Mouse (Mus musculus): ENCODE data around the gene Smco4.
"Not testable (repeated sequence)": the region's sequence is repeated elsewhere in the genome, so short reads cannot be mapped to it uniquely, and the experiment has no call there.

Gene Smco4

DNA sequence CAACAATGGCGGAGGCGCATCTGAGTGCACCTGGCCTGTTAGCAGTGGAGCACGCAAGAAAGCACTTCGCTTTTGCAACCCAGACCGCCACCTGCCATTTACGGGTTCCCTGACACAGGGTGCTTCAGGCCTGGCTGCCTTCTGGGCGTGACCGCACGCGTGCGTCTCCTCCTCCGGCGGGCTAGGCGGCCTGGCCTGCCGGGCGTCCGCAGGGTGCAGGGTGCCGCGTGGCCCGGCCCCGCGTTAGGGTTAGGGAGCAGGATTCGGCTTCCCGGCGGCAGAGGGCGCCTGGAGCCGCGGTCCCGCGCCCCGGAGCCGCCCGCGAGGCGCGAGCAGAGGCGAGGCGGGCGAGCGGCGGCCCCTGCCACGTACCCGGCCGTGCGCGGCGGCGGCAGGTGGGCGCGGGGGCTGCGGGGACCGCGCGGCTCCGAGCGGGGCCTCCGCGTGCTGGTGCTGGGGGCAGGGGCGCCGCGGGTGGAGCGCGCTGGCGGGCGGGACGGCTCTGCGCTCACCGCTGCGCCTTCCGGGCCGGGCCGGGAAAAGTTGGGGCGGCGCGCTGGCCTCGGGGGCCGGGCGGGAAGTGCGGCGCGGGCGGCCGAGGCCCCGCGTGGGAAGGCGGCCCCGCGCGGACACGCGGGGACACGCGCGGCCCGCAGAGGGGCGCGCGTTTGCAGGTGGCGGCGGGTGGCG, at the start of gene Smco4:
Smco4 (plus strand) TSS at position 198 of the 690 bp plus-strand sequence.
- peak; percentile 83 to 88 for DNase-seq

DNA sequence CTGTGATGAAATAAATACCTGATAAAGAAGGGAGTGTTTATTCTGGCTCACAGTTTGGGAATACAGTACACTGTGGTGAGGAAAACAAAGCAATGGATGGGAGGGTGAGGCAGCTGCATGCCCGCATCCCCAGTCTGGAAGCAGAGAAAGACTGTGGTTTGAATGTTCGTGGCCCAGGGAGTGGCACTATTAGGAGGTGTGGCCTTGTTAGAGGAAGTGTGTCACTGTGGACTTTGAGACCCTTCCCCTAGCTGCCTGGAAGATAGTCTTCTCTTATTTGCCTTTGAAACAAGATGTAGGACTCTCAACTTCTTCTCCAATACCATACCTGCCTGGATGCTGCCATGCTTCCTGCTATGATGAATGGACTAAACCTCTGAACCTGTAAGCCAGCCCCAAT, 45.8 kb upstream of the Smco4 start:
- no peak for DNase-seq

DNA sequence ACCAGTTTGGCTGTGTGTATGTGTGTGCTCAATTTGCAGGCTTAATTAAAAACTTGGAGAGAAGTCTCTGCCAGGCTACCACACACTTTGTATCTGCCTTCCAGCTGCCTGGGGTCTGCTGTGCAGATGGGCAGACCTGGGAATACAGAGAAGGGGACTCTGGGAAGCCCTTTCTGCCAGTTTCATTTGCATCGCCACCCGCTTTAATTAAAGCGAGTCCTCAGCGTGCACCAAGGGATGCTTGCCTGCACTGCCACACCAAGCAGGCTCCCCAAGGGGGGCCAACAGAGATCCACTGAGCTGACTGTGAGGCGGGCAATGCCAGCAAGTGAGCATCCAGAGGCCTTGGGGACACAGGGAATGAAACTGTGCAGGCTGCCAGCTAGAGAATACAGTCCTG, 42.3 kb upstream of the Smco4 start:
- DNase-seq = no peak

DNA sequence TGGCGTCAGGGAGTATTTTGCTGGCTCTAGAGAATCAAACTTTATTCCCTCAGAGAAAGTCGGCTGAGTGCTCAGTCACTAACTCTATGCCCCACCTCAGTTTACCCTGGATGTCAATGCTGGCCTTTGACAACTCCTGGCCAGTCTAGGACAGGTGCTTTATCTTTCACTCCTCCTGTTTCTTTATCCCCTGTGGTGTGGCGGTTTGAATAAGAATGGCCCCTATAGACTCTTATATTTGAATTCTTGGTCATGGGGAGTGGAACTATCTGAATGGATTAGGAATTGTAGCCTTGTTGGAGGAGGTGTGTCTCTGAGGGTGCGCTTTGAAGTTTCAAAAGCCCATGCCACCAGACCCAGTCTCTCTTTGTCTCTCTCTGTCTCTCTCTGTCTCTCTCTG, 21.0 kb upstream of the Smco4 start:
- DNase-seq = no peak

DNA sequence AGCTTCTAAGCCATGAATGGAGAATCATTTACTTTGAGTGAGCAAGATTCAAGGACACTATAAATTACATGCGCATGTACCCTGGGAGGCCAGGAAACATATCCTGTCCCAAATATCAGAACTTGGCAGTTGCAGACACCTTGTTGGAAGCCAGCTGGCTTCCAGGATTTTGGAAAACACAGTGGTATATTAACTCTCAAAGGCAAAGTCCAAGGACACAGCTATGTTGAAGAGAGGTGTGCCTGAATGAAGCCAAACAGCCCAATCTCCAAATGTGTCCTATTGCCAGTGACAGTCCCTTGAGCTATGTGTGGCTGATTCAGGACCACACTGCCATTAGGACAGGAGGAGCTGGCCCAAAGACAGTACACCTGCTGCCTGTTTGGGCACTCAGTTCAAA, 20.0 kb upstream of the Smco4 start:
- DNase-seq = no peak

DNA sequence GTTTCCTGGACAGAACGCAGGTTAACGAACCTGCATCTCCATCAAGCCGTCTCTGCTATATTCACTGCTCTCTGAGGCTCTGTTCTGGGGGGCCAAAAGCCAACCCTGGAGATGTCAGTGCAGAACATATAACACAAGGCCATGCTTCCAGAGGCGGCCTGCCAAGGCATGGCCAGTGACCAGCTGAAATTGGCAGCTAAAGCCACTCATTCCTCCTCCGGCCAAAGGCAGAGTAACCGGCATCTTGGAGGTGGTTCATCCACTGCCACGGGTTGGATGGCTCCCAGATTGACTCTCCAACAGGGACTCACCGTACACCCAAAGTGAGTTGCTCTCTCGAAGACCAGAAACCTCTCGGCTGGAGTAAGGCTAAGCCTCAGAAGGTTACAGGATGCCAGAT, 15.7 kb upstream of the Smco4 start:
- DNase-seq = no peak

DNA sequence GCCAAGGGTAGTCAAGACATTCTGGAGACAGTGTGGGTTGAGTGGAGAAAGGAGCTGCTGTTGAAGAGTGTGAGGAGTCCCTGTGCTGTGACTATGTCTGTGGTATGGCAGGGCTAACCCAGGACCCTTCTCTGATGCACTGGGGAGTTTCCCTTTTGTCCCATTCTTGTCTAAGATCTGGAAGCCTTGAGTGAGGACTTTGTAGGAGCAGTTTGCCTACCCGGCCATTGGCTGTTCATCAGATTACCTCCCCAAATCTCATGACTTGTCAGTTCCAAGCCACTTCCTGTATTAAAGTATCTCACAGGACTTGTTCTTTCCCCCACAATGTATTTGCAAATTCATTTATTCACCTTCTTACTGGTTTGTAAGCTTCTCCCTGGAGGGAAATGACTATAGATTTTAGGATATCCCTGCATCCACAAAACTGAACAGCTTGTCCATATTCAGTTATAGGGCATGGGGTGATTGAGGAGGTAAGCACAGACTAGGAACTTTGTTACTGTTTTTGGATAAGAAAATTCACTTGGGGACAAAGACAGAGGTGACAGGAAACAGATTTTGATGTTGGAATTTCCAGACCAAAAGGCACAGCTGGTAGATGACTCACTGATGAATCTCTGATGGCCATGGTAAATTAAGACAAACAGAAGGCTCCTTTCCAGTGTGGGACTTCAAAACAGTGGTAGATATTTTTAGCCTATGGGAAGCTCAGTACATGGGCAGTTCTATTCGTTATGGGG, 5.4 kb upstream of the Smco4 start:
- no peak for DNase-seq

DNA sequence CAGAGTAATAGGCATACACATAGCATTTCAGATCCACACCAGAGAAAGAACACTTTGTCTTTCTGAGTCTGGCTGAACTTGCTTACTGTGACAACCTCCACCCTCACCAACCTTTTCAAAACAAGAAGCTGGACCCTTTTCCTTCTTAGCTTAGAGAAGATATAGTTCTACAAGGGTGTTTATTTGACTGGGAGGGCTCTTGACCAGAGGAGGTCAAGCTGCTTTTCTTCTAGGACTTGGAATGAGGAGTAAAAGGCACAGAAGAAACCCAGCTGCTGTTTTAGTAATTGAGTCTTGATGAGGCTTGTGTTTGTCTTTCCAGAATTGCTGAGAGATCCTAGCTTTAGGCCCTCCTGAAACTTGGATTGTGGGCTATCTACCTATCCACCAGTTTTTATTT, 3.9 kb upstream of the Smco4 start:
- DNase-seq = no peak

DNA sequence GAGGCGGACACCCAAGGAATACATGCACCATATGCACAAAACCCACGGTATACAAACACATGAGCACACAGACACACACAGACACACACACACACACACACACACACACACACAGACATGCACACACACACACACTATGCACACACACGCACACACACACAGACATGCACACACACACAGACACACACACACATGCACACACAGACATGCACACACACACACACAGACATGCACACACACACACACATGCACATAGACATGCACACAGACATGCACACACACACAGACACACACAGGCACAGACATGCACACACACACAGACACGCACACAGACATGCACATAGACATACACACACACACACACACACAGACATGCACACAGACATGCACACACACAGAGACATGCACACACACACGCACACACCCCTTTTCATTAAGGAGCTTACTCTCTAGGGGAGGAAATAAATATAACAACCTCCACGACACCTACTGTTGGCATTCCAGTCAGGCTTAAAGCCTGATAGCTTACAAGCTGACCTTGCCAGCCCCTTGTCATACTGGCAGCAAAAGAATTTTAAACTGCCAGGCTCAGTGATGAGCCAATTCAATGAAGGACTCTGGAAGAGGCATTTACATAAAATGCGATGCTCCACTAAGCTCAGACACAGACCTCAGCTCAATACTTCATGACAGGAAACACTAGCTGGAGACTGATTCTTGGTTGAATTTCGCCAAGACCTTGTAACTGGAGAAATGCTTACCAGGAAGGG, 2.7 kb upstream of the Smco4 start:
- DNase-seq = no peak

DNA sequence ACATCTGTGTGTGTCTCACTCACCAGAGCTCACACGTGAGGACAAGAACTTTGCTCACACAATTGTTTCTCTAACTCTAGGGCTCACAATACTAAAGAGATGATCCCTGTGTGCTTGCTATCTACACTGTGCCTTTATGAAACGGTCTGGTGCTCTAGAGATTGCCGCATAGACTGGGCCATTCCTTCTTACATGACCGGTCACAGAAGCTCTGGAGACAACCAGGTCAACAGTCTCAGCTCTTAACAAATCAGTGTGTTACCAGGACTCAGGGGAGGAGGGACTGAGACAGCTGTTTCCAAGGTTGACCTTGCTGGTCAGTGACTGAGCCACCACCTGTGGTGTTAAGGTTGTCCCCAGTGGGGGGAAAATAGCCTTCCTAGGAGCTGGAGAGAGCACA, 1.5 kb upstream of the Smco4 start:
- DNase-seq = peak in 1 of 2 experiments; percentile 24

DNA sequence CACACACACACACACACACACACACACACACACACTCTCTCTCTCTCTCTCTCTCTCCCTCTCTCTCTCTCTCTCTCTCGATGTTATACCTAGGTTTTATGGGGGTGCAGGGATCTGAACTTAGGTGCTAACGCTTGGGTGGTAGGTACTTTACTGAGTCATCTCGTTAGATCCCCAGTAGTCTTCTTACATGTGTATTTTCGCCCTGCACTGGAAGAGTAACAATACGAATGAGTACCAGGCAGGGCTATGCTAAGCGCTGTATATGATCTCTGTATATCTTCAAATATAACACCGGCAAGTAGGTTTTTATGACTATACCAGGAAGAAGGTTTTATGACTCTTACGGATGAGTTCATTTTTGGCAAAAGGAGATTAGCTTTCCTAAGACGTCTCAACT, 831 bp upstream of the Smco4 start:
- no peak for DNase-seq

DNA sequence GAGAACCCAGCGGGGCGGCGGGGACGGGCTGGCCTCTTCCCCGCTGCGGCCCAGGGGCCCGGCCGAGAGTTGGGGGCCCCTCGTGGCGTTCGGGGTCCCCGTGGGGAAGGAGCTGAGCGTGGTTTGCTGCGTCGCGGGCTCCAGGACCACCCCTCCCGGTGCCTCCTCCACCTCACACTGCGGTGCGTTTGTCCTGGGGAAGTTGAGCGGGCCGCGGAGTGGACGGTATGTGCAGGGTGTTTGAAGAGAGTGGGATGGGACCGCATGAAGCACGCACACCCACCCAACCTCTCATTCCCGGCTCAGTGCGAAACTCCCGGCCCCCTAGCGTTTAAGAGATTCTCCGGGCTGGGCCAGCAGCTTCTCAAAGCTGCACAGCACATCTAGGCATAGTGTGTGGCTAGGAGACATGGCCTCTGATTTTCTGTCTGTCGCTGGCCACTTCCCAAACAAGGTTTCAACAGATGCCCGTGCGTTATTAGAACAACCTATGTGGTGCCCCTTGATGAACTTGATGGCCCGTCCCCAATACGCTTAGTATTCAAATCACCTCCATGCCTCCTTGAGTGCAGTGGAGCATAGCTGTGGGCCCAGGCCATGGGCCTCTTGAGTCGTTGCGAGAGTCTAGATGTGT, 810 bp downstream of the Smco4 start:
- peak; percentile 82 to 87 for DNase-seq

DNA sequence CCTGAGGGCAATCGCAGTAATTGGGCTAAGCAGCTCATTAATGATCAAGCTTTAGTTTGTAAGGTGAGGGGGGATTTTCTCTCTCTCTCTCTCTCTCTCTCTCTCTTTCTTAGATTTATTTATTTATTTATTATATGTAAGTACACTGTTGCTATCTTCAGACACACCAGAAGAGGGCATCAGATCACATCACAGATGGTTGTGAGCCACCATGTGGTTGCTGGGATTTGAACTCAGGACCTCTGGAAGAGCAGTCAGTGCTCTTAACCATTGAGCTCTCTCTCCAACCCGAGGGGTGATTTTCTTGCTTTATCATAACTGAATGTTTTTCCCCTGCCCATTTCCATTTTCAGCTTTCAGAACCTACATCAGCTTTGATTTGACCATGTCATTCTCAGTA, 2.0 kb downstream of the Smco4 start:
- not testable (repeated sequence) for DNase-seq

DNA sequence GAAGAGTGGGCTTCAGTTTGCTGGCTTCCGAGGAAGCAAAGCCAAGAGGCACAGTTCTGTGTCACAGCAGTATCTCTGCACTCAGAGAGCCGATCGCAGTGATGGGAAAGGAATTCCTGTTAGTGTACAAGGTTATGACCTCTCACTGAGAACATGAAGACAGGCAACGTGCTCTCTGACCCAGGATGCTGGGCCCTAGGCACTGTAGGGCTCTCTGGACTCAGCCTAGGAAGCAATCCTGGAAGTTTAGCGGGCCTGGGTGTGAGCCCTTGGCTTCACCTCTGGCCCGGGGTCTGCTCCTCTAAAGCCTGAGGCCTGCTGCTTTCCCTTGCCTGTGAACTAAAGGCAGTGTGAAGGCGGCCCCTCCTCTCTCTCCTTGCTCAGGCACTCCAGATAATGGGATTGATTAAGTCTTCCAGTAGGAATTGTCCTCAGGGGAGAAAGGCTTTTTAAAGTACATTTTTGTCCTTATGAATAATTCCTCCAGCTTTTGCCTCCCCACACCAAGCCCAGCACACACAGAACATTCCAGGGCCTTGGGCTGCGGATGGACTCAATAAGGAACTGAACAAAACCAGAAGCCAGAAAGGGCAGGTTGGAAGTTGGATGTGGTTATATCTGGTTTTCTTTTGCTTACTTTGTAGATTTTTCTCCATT, 2.8 kb downstream of the Smco4 start:
- no peak for DNase-seq

DNA sequence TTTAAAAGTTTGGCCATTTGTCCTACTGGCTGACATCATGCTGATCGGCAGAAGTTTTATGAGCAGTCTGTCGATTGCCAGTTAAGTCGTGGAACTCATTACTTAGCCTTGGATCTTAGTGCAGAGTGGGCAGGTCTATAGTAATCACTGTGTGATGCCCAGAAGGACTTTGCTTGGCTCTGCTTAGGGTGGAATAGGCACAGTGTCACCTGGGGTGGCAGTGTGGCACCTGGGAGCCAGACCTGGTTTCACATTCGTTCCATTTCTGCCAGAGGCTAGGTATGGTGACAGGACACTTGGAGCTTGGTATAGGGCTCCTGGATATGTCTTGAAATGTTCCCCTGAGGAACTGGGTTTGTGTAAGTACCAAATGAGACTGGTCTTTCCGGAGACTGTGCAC, 6.8 kb downstream of the Smco4 start:
- DNase-seq = no peak

DNA sequence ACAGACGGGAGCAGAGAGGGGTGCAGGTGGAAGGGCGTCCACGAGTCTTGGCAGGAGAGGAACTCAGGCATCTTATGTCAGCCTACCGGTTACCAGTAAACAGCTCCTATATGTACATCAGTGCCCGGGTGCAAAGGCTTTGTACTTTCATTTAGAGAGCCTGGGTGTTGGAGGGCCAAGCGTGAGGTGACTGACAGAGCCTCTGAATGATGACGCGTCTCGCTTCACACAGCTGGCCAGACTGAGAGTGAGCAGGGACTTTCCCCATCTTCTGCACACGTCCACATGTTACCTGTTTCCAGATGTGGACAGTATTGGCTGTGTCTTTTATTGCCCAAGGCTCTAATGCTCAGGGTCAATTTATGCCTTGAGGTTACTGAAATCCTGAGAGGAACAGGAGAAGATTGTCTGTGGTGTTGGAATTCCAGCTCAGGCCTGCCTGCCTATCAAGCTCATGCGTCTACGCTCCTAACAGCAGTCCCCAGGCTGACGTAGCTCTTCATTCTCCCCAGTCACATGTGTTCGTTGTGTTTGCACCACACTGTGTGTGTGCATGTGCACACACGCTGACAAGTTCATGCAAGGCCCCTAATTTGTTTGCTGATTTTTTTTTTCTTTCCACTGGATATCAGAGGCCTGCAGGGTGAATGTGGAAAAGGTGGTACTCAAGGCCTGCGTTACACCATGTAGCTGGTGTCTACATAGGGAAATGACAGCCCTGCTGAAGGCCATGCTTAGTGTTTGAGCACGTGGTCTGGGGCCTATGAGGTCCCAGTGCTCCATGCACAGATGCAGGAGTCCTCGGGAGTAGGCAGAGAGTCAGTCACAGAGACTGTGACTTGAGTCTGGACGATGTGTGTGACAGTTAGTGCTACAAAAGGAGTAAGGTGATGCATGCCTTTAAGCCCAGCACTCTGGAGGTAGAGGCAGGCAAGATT, 8.4 kb downstream of the Smco4 start:
- peak in 1 of 2 experiments; percentile 1 for DNase-seq

DNA sequence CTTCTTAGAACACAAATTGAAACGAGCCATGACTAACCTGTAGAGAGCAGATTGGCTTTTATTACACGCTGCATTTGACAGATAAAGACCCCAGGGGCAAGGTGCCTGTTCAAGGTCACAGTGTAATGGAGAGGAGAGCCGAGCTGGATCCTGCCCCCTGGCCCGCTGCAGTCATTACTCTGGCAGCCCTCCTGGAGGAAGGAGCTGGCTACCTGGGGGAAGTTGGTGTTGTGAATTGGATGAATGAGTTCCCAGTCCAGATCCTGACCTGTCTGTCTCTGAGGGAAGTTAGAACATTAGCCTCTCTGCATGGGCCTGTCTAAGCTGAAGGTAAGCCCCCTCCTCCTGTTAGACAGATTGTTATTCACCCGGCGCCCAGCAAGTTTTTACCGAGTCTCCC, 9.2 kb downstream of the Smco4 start:
- peak in 1 of 2 experiments; percentile 5 for DNase-seq

DNA sequence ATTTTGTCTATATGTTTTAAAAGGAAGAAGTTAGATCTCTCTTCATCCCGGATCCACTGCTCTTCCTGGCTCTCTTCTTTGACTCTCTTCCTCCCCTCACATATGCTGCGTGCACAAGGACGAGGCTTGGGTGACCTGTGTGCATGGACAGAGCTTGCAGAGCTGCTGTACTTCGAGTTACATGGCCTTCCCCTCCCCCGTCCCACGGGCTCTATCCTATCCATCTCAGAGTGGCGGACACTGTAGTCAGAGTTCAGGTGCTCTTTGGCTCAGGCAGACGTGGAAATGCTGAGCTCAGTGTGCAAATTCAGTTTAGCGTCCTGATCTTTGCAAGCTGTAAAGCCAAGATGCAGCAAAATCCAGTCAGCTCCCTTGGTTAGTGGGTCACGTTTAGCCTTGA, 10.1 kb downstream of the Smco4 start:
- DNase-seq = peak; percentile 44 to 57

DNA sequence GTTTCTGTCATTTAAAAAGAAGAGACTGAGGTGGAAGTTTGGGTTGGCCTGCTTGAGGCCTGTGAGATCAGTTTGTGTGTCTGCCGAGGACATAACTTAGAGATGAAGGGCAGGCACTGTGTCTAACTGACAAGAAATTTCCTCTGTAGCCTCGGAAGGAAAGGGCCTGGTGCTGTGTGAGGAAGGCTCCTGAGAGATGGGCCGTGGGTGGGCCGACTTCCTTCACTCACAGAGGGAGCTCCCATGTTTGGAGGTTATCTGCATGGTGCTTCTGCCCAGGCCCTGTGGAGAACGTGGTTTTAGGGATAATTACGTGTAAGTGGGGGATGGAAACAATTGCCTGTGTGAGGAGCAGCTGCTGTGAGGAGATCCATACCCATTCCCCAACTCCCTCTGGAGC, 10.6 kb downstream of the Smco4 start:
- DNase-seq = peak in 1 of 2 experiments; percentile 44

DNA sequence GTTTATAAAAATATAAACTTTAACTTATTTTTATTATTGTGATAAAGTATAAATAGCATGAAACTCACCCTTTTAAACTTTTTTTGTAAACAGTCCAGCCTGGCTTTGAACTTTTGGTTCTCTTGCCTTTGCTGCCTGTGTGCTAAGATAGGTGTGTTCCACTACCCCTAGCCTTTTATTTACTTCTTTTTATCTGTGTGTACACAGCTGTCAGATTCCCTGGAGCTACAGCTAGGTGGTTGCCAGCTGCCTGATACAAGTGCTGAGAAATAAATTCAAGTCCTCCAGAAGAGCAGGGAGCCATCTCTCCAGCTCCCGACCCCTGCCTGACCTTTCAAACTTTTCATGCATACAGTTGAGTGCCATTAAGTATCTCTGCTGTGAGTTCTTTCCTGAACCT, 12.1 kb downstream of the Smco4 start:
- DNase-seq = no peak

DNA sequence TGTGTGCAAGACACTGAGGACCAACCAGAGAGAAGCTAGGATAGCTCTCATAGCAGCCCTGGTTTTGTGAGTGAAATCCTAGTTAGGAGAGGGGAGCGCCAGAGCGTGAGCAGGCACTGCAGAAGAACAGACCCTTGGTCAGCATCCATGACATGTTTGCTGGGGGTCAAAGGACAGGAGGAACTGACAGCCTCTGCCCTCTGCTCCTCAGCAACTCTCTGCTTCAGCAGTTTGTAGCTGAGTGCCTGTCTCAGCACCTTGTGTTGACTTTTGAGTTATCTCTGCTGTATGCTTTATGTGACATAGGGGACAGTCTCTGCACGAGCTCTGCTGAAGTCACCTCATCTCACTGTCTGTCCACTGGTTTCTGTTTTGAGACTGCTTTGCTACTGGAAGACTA, 13.6 kb downstream of the Smco4 start:
- peak in 1 of 2 experiments; percentile 58 for DNase-seq
